Mouse (Mus musculus) layer of hippocampus, postnatal 14 days (tissue): ENCODE data around the gene Gm3448. TPM values are rescaled to one million over a fixed set of nuclear protein-coding genes. Genes with fewer than 3 reads are reported as not detected.
"Not testable (repeated sequence)": the region's sequence is repeated elsewhere in the genome, so short reads cannot be mapped to it uniquely, and the experiment has no call there.

Experiments
- DNase-seq, 2 experiments: peaks; one replicate each; pipeline ENCODE4 v3.0.0; 2021 to 2022; ENCODE audit warnings: low spot score in 2 of 2, mixed read lengths in 1 of 2
- total RNA-seq, 2 experiments: library from RNA; stranded (reverse); gene quantifications; 2 replicates each; pipeline ENCODE4 v1.2.3; 2021

Gm3448 gene
- total RNA-seq, 2 experiments from 2014 or later: 6.6 to 6.8 TPM

- not testable (repeated sequence) for DNase-seq
Measured at GRCm38 (mm10) chr17:15040455-15040854, 882 bp downstream of the Gm3448 start.

DNA sequence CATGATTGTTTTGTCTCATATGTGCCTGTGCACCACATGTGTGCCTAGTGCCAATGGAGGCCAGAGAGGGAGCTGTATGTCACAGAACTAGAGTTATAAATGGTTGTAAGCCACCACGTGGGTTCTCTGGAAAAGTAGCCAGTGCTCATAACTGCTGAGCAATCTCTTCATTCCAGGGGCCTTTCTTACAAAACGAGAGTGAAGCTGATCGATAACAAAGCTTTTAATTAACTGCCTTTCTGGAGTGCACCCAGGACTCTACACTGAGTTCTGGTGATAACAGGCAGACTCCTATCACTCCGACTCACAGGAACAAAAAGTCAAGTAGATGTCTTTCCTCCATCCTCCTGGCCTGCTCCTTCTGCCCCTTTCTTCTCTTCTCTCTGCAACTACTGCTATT is 9.9 kb downstream of the Gm3448 start:
- DNase-seq: not testable (repeated sequence)

DNA sequence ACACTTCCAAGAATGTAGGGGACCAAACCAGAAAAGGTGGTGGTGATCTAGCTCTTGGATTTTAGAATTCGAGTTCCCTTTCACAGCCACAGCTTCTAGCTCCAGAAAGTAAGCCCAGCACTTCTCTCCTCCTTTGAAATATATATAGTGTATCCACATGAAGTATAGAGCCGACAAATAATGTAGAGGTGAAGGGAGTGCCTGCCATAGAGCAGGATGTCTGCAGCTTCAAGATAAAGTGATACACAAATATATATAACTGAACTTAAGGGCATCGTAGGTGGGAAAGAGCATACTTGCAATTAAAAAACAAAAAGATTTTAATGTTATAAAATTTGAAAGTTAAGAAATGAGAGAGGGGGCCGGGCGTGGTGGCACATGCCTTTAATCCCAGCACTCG is 15.8 kb downstream of the Gm3448 start:
- not testable (repeated sequence) for DNase-seq

GRCm38 (mm10) chr17:15024502-15025193 is 16.7 kb downstream of the Gm3448 start:
- DNase-seq: not testable (repeated sequence)

- DNase-seq: not testable (repeated sequence)
Measured at GRCm38 (mm10) chr17:15023878-15024492, 17.4 kb downstream of the Gm3448 start.

GRCm38 (mm10) chr17:15021503-15022220 is 19.7 kb downstream of the Gm3448 start:
- DNase-seq: peak; percentile 8 to 16

DNA sequence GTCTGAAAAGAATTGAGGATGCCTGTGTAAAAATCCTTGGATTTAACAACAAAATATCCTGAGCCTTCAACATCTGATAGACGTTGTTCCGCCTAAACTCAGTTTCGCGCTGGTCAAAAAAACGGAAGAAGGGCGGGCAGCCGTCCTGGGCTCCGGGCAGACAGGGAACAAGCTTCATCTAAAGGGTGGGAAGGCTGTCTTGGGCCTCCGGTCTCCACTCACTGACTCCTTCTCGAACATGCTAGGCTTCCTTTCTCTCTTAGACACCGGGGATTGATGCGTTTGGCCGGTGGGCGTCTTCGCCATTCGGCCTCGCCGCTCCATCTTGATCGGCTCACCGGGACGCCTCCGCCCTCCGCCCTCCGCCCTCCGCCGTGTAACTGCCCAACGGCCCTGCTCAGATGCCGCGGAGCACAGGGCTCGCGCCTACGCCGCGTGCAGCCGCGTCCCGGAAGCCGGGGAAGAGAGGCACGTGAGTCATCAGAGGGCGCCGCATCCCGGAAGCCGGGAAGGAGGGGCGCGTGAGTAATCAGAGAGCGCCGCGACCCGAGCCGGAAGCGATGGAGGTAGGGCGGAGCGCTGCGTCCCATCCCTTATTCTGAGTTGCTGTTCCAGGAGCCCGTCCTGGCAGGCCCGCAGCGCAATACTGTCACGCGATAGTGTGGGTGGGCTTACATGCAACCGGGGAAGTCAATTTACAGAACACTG is 31.5 kb downstream of the Gm3448 start, which contains the start of gene Gm3435:
TSS of gene Gm3435 (plus strand) at position 471 of the 708 bp plus-strand sequence.
- DNase-seq: not testable (repeated sequence)

DNA sequence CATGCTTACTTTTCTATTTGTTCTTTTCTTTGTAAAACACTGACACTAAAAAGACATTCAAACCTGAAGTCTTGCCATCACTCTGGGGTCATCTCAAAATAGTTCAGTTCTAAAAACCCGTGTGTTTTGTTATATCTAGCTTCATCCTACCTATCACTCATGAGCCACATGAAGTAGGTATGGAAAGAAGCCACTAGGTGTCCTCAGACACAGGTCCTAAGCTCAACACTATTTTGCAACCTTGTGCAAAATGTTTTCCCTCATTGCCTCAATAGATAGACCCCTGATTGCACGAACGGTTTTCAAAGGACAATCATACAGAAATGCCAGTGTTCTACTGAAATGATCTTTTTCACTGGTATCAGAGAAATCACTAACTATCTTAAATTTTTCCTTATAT is 32.2 kb downstream of the Gm3448 start:
- DNase-seq: not testable (repeated sequence)

DNA sequence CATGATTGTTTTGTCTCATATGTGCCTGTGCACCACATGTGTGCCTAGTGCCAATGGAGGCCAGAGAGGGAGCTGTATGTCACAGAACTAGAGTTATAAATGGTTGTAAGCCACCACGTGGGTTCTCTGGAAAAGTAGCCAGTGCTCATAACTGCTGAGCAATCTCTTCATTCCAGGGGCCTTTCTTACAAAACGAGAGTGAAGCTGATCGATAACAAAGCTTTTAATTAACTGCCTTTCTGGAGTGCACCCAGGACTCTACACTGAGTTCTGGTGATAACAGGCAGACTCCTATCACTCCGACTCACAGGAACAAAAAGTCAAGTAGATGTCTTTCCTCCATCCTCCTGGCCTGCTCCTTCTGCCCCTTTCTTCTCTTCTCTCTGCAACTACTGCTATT is 41.3 kb downstream of the Gm3448 start:
- not testable (repeated sequence) for DNase-seq

DNA sequence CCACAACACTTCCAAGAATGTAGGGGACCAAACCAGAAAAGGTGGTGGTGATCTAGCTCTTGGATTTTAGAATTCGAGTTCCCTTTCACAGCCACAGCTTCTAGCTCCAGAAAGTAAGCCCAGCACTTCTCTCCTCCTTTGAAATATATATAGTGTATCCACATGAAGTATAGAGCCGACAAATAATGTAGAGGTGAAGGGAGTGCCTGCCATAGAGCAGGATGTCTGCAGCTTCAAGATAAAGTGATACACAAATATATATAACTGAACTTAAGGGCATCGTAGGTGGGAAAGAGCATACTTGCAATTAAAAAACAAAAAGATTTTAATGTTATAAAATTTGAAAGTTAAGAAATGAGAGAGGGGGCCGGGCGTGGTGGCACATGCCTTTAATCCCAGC is 47.2 kb downstream of the Gm3448 start:
- not testable (repeated sequence) for DNase-seq

- DNase-seq: not testable (repeated sequence)
Measured at GRCm38 (mm10) chr17:14993139-14993832, 48.1 kb downstream of the Gm3448 start.

- not testable (repeated sequence) for DNase-seq
Measured at GRCm38 (mm10) chr17:14992522-14993138, 48.7 kb downstream of the Gm3448 start.

- DNase-seq: peak in 1 of 2 experiments; percentile 28
Measured at GRCm38 (mm10) chr17:14990116-14990702, 51.1 kb downstream of the Gm3448 start.

GRCm38 (mm10) chr17:14978362-14979038 is 62.8 kb downstream of the Gm3448 start, which contains the start of the genes 9030025P20Rik and Gm3417:
Gene 9030025P20Rik (plus strand): TSS chr17:14978468.
Gene Gm3417 (minus strand): TSS chr17:14978790.
- DNase-seq: not testable (repeated sequence)

GRCm38 (mm10) chr17:14977718-14978361 is 63.5 kb downstream of the Gm3448 start:
- not testable (repeated sequence) for DNase-seq

DNA sequence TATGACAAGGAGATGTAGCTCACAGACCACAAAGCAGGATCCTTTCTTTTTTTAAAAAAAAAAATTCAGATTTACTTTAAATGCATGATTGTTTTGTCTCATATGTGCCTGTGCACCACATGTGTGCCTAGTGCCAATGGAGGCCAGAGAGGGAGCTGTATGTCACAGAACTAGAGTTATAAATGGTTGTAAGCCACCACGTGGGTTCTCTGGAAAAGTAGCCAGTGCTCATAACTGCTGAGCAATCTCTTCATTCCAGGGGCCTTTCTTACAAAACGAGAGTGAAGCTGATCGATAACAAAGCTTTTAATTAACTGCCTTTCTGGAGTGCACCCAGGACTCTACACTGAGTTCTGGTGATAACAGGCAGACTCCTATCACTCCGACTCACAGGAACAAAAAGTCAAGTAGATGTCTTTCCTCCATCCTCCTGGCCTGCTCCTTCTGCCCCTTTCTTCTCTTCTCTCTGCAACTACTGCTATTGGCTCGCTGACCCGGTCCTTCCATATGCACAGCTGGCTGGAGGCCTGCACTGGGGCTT is 72.9 kb downstream of the Gm3448 start:
- DNase-seq: not testable (repeated sequence)

- not testable (repeated sequence) for DNase-seq
Measured at GRCm38 (mm10) chr17:14961557-14962154, 79.7 kb downstream of the Gm3448 start.
